Mouse (Mus musculus) layer of hippocampus, adult 8-10 months (tissue): ENCODE measurements around the gene Spred3. TPM values are rescaled to one million over a fixed set of nuclear protein-coding genes. Genes with fewer than 3 reads are reported as not detected.
"Not testable (repeated sequence)": the region's sequence is repeated elsewhere in the genome, so short reads cannot be mapped to it uniquely, and the experiment has no call there.

Source experiments
- DNase-seq, 2 experiments: peaks; one replicate each; pipeline ENCODE4 v3.0.0; 2022; ENCODE audit warnings: low spot score in 2 of 2
- total RNA-seq, 4 experiments: library from RNA; stranded (reverse); gene quantifications; 2 replicates each; pipeline ENCODE4 v1.2.4; 2022

Gene Spred3
- total RNA-seq = 10 to 100 TPM; 40.6 to 59.3 (median 47.8) TPM

- no peak for DNase-seq
Observed at GRCm38 (mm10) chr7:29170066-29170754, at the start of gene Spred3, which contains the start of gene Ggn. TSS of gene Spred3 (minus strand) at chr7:29170411. TSS of gene Ggn (plus strand) at chr7:29170210.

- DNase-seq = no peak
Observed at GRCm38 (mm10) chr7:29214846-29215245, 44.6 kb upstream of the Spred3 start.

- DNase-seq = no peak
Observed at GRCm38 (mm10) chr7:29214236-29214635, 44.0 kb upstream of the Spred3 start.

DNA sequence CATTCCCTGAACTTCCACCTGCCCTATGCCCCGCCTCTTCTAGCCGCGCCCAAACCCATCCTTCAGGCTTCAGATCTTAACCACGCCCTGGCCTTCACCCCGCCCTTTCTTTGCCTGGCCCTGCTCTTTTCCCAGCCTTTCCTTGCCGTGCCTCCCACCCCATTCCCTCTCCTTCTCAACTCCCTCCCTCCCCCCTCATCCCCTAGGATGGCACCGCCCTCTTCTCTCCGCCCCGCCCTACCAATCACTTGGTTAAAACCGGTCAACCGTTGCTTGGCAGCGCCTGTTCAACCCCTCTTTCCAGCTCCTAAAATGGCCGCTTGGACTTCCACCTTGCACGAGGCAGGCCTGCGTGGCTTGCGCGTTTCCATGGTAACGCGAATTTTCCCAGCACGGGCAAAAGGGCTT, 43.5 kb upstream of the Spred3 start, which contains the start of gene Catsperg1:
Catsperg1 (minus strand) TSS at position 361 of the 408 bp plus-strand sequence.
- peak in 1 of 2 experiments; percentile 15 for DNase-seq

- not testable (repeated sequence) for DNase-seq
Observed at GRCm38 (mm10) chr7:29212775-29213560, 42.8 kb upstream of the Spred3 start.

GRCm38 (mm10) chr7:29212199-29212765, 42.1 kb upstream of the Spred3 start:
- DNase-seq = no peak

- peak; percentile 34 to 47 for DNase-seq
Observed at GRCm38 (mm10) chr7:29211415-29212198, 41.4 kb upstream of the Spred3 start.

- DNase-seq = not testable (repeated sequence)
Observed at GRCm38 (mm10) chr7:29211013-29211412, 40.8 kb upstream of the Spred3 start.

DNA sequence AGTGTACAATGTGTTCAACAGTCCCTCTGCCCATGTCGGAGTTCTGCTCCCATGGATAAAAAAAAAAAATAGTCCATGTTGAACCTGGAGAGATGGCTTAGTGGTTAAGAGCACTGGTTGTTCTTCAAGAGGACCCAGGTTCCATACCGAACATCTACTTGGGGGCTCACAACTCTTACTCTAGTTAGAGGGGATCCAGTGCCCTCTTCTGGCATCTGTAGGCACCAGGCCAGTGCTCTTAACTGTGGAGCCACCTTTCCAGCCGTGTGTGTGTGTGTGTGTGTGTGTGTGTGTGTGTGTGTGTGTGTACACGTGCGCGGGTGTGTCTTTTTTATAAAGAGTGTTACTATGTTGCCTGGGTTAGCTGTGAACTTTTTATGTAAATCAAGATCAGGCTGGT, 32.4 kb upstream of the Spred3 start:
- no peak for DNase-seq

- DNase-seq = not testable (repeated sequence)
Observed at GRCm38 (mm10) chr7:29194230-29194629, 24.0 kb upstream of the Spred3 start.

GRCm38 (mm10) chr7:29181323-29181722, 11.1 kb upstream of the Spred3 start:
- not testable (repeated sequence) for DNase-seq

DNA sequence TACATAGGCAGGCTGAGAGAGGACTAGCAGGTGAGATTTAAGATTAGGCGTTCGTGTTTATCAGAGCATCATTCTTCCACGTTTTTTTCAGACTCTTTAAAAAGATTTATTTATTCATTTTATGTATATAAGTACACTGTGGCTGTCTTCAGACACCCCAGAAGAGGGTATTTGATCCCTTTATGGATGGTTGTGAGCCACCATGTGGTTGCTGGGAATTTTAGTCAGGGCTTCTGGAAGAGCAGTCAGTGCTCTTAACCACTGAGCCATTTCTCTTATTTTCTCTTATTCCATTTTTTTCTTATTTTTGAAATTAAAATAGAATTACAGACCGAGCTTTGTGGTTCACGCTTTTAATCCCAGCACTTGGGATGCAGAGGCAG, 10.6 kb upstream of the Spred3 start:
- no peak for DNase-seq

- peak; percentile 94 to 96 for DNase-seq
Observed at GRCm38 (mm10) chr7:29180077-29180853, 10.1 kb upstream of the Spred3 start, which contains the start of gene Psmd8. TSS of gene Psmd8 (minus strand) at chr7:29180701.

GRCm38 (mm10) chr7:29179323-29179722, 9.1 kb upstream of the Spred3 start:
- DNase-seq = no peak

GRCm38 (mm10) chr7:29178106-29178505, 7.9 kb upstream of the Spred3 start:
- DNase-seq = no peak

GRCm38 (mm10) chr7:29172390-29173016, 2.3 kb upstream of the Spred3 start:
- DNase-seq = no peak

GRCm38 (mm10) chr7:29171562-29172097, 1.4 kb upstream of the Spred3 start:
- DNase-seq = no peak

DNA sequence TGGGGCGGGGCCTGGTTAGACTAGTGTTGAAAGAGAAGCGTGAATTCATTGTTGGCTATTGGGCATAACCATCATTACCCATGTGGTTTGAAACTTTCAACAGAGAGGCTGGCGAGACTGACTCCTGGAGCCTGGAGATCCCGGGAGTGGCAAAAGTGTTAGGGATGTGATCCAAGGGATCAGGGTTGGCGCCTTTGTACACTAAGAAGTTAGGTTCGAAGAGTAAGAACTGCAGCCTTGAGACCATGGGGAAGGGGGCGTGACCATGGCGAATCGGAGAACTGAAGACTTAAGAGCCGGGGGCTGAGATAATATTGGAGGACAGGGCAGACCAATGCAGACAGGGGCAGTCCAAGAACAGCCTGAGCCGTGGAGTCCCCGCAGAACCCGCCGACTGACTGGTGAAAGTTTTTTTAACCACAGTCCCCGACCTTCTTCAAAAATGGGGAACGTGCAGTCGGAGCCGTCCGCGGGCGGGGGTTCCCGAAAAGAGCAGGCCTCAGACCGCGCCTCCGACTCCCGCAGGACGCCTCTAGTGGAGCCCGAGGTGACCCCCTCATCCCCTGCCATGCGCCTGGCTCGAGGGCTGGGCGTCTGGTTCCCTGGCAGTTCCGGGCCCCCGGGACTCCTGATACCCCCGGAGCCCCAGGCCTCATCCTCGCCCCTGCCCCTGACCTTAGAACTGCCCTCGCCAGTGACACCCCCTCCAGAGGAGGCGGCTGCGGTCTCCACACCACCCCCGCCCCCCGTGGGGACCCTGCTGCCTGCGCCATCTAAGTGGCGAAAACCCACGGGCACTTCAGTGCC, 747 bp upstream of the Spred3 start:
- no peak for DNase-seq
